Mouse (Mus musculus) layer of hippocampus, adult 2 months (tissue): ENCODE data around the gene Ctrc. TPM values are rescaled to one million over a fixed set of nuclear protein-coding genes. Genes with fewer than 3 reads are reported as not detected.

Experiments used
- DNase-seq, 2 experiments: peaks; one replicate each; pipeline ENCODE4 v3.0.0; 2022; ENCODE audit warnings: low spot score in 2 of 2
- H3K27ac ChIP-seq: fragments of 200-600 bp; 2 replicates; pipeline ENCODE4 v1.8.1; 2022
- H3K4me3 ChIP-seq: fragments of 200-600 bp; 2 replicates; pipeline ENCODE4 v1.8.1; 2022; ENCODE audit warnings: mild to moderate bottlenecking
- CTCF ChIP-seq: fragments of 200-600 bp; conservative IDR thresholded peaks from 2 replicates; pipeline ENCODE4 v1.8.1; 2022; ENCODE audit warnings: antibody characterized with exemption, mild to moderate bottlenecking, moderate library complexity
- total RNA-seq, 2 experiments: library from RNA; stranded (reverse); gene quantifications; 2 replicates each; pipeline ENCODE4 v1.2.3; 2021

Ctrc gene
- total RNA-seq, 2 experiments from 2014 or later, result not detected

DNA sequence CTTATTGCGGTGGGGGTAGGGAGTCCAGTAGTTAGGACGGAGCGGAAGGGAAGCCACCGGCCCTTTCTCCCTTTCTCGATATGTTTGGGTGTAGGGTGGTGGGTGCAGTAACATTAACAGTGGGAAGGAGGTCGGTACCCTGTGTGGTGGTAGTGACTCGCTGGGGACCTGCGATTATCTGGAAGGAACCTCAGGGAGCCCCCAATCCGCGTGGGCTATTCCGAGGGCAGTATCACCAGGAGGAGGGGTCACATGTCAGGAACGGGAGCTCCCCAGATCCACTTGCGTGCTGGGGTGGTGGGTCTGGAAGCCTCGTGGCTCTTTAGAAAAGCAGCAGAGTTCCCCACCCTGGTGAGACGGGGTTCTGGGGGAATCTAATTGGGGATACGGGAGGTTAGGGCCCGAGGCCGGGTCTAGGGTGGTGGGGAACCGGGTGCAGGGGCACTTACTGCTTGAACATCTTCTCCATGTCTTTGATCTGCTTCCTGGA, 28.0 kb upstream of the Ctrc start:
- Histone ChIP-seq H3K4me3 (peak overlapping the region; percentile 91), H3K27ac (peak overlapping the region; percentile 87)
- TF ChIP-seq CTCF, result no peak
- no peak for DNase-seq

DNA sequence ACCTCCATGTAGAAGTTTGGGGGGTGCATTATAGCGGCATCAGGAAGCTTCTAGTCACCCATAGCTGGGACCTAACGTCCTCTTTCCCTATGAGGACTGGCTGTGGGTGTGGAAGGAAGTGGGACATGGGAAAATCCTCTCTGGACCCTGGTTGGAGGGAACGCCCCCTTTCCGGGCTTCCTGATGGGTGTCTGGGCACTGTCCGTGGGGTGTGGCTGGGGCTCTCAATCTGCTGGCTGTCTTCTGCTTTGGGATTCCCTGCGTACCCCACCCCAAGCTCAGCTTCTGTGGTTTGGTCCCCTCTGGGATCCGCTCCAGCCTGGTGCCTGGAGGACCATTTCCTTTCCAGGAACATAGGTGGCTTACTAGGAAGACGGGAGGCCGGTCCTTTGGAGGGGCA, 26.8 kb upstream of the Ctrc start:
- H3K27ac ChIP-seq, result peak overlapping the region; percentile 78
- peak overlapping the region; percentile 91 for H3K4me3 ChIP-seq
- no peak for DNase-seq
- no peak for TF ChIP-seq CTCF

DNA sequence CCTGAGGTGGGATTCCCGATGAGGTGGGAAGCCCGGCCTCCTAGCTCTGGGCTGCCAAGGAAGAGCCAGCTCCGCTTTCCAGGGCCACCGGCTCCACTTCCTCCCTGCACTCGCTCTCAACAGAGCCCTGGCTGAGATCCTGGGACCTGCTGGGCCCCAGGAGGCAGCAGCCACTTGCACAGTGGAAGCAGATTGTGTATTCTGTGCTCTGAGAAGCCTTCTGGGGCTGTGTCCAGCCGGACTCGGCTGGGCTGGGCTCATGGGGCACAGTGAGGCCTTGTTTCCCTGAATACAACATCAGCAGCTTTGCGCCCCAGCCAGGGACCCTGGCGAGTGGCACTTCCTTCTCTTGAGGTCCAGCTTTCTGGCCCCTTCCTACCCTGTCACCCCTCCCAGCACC, 25.8 kb upstream of the Ctrc start:
- Histone ChIP-seq H3K27ac (peak overlapping the region; percentile 78), H3K4me3 (peak overlapping the region; percentile 91)
- peak; percentile 65 to 82 for DNase-seq
- TF ChIP-seq CTCF, result no peak

DNA sequence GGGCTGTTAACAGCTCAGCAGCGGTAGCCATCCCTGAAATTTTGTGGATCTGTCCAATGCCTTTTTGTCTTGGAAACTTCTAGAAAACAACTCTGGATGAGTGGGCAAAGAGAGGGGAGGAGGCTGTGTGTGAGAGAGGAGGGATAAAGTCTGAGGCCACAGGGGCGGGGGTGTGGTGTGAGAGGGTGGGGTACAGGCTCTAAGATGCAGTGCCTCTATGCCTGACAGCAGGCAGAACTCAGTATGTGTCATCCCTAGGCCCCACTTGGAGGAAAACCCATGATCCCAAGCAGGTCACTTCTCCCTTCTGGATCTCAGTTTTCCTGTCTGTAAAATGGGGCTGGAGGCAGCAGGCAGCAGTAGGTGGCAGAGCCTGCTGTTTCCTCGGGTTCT, 25.2 kb upstream of the Ctrc start:
- H3K27ac ChIP-seq, result peak overlapping the region; percentile 78
- H3K4me3 ChIP-seq, result peak overlapping the region; percentile 91
- DNase-seq, result no peak
- no peak for TF ChIP-seq CTCF

DNA sequence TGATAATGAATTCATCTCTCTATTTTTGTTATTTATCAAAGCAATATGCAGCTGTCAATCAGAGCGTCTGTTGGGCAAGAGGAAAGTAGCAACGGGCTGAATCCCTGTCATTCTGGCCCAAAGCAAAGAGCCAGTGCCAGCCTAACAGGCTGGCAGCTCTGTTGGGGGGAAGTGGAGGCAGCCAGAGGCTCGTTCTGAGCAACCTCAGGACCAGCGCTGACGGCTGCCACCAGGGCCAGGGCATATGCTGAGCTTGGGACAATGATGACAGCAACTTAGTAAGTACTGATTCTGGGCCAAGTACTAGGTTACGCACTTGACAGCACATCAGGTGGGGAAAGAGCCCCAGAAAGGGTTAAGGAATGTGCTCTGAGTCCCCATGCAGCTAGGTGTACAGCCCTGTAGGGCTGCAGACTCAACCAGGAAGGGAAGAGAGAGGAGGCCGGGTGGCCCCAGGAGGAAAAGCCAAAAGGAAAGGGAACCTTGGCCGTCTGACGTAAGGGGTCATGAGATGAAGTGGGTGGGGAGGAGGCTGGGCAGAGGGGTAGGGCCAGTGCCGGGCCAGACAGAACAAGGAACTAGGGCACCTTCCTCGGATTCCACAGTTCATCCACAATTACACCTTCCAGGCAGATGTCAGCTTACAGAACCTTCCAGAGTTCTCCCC, 24.6 kb upstream of the Ctrc start:
- H3K4me3 ChIP-seq, result peak overlapping the region; percentile 91
- H3K27ac ChIP-seq, result peak overlapping the region; percentile 78

DNA sequence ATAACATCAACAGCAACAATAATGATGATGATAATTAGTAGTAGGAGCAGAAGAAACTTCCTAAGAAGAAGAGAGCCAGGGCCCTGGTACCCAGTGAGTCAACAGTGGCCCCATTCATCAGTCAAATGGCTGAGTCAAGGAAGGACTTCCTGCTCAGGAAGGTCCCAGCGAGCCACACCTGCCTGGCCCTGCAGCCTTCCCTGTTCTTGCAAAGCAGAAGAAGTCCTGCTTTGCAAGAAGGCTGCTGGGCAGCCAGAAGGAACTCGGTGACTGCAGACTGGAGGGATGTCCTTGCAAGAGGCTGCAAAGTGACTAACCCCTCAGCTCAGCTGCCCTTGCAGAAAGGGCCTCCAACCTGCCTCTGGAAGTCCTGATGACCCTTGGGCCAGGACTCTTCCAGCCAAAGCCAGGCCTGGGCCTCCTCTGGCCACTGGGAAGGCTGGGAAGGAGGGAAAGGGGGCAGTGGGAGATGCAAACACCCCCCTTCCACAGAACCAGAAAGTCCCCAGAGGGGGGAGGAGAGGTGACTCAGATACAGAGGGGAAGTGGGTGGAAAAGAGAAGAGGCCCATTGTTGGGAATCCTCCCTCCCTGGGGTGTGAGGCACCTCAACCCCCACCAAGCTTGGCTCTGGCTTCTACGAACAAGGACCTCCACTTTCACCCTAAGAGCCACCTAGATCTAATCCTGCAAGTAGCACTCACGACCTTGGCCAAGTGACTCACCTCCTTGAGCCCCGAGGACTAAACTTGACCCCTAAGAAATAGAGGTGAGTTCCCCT, 23.5 kb upstream of the Ctrc start:
- no peak overlapping the region for H3K4me3 ChIP-seq
- no peak for DNase-seq
- no peak for TF ChIP-seq CTCF
- H3K27ac ChIP-seq, result peak overlapping the region; percentile 78

More for the DNA sequence above, 24.6 kb upstream of the Ctrc start:
- no peak for DNase-seq
- 0 out of 2 replicates have a peak, but pooled peaks have one; percentile 2 for TF ChIP-seq CTCF

DNA sequence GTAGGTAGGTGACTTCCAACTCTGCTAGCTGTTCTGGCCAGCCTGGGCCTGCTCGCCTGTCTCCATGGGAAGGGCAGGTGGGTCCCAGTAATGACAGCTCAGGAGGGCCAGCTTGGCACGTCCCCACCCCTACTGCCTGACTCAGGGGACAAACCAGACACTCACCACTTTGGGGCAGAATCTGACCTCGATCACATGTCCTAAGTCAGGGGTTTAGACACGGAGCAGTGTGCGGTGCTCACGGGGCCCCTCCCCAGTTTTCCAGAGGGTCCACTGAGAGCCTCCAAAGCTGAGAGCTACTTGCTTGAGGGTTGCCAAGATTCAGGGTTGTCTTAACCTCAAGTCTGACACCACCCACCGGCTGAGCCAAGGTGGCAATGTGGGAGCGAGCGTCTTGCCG, 21.9 kb upstream of the Ctrc start:
- Histone ChIP-seq H3K4me3 (no peak overlapping the region), H3K27ac (peak overlapping the region; percentile 82)
- no peak for TF ChIP-seq CTCF
- DNase-seq, result no peak

DNA sequence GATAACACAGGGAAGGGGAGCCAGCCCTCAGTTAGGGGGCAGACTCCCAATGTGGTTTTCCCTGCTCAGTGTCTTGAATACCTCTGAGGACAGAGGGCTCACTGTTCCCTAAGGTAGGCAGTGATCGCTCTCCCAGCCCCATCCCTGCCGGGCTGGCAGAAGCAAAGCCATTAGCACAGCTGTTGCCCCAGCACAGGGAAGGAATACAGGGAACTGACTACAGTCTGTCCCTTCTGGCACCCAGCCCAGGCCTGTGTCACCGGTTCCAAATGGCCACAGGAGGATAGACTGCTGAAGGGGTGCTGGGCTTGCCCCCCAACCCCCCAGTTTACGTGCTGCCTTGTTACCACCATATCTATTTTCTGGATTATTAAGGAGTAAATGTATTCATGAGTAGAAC, 21.3 kb upstream of the Ctrc start:
- TF ChIP-seq CTCF, result no peak
- H3K4me3 ChIP-seq, result peak overlapping the region; percentile 15; the same call in 1 of the 2 replicates
- DNase-seq, result peak in 1 of 2 experiments; percentile 68
- peak overlapping the region; percentile 82 for H3K27ac ChIP-seq

DNA sequence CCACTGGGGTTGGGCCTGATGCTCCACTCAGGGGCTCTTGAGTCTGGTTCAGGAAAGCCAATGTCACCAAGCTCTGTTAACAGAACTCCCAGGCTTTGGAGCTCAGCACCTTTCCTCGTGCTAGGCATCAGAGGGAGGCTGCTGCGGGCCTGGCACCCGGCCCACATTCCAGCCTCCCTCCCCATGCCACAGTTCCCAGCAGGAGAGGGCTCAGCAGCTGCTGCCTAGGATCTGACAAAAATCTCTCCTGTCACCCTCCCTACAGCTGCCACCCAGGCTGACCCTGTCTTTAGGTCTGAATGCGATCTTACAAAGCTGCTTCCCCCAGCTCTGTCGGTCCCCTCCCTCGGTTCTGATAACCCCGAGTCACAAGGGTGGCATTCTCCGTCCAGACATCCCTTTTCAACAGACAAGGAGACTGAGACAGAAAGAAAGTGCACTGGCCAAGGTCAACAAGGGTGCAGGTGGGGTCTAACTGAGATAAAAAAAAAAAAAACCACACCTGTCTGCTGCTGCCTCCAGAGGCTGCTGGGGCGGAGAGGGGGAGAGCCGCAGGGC, 20.9 kb upstream of the Ctrc start:
- peak overlapping the region; percentile 15; the same call in 1 of the 2 replicates for H3K4me3 ChIP-seq
- TF ChIP-seq CTCF, result no peak
- DNase-seq, result no peak
- H3K27ac ChIP-seq, result peak overlapping the region; percentile 82

DNA sequence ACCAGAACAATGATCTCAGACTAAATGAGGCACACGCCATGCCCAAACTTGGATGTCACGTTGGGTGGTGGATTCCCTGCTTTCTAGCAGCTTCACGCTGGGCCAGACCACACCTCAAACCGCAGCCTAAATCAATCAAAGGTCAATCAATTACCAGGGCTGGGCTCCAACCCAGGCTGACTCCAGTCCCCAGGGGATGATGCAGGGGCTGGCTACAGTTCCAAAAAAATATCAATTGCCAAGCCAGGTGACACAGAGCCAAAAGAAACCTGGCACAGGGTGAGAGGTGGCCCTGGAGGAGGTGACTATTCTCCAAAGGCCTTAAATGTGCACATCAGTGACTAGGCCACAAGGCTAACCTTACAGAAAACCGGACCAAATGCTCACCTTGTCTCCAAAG, 19.4 kb upstream of the Ctrc start:
- Histone ChIP-seq H3K27ac (no peak overlapping the region; the same call in 1 of the 2 replicates), H3K4me3 (no peak overlapping the region)
- TF ChIP-seq CTCF, result no peak
- no peak for DNase-seq

DNA sequence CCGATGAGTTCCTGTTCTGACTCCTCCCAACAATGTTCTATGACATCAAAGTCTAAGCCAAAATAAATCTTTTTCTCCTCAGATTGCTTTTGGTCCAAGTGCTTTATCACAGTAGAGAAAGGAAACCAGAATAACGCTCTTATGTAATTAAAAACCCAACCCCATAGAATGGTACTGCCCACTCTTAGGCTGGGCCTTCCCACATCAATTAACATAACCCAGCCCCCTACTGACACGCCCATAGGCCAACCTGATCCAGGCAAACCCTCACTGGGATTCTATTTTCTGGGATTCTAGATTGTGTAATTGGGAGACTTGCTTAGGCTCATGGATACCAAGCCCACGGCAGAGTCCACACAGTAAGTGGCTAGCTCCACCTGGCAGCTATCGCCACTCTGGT, 18.8 kb upstream of the Ctrc start:
- Histone ChIP-seq H3K27ac (no peak overlapping the region; the same call in 1 of the 2 replicates), H3K4me3 (no peak overlapping the region)
- no peak for DNase-seq
- TF ChIP-seq CTCF, result no peak

DNA sequence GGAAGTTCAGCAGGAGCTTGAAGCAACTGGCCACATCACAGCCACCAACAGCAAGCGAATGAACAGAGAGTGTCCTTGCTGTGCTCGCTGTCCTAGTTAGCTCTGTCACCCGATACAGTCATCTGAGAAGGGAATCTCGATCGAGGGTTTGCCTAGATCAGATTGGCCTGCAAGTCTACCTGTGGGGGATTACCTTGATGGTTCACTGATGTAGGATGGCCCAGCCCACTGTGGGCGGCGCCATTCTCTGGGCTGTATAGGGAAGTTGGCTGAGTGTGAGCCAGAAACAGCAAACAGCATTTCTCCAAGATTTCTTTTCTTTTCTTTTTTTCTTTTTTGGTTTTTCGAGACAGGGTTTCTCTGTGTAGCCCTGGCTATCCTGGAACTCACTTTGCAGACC, 18.3 kb upstream of the Ctrc start:
- TF ChIP-seq CTCF, result no peak
- Histone ChIP-seq H3K27ac (no peak overlapping the region), H3K4me3 (no peak overlapping the region)
- no peak for DNase-seq

DNA sequence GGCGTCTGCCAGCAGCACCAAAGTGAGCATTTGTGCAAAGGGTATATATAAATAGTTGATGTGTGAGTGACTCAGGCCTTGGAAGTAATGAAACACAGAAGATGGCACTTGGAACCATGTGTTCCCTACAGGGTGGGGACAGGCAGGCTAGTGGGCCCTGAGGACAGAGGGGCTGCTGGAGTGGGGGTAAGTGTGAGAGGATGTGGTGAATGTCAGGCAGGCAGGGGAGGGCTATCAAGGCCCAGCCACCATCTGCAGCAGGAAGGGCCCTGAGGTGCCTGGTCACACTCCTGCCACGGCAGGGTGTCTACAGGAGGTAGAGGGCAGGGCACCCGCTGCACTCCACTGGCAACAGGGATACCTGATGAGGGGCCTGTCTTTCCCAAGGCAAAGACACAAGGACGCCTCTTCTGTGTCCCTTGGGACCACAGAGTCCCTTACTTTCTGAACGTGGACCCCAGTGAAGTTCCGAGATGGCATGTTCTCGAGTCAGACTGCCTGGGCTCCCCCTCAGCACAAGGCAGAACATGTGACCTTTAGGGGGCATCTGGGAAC, 17.6 kb upstream of the Ctrc start:
- Histone ChIP-seq H3K27ac (peak overlapping the region; percentile 23; the same call in 1 of the 2 replicates), H3K4me3 (no peak overlapping the region)
- DNase-seq, result no peak
- no peak for TF ChIP-seq CTCF
